Mouse (Mus musculus): ENCODE measurements around the gene Hsd3b4. TPM values are rescaled to one million over a fixed set of nuclear protein-coding genes. Genes with fewer than 3 reads are reported as not detected.
"Not testable (repeated sequence)": the region's sequence is repeated elsewhere in the genome, so short reads cannot be mapped to it uniquely, and the experiment has no call there.

The Hsd3b4 gene
- not detected for polyA plus RNA-seq (2017; shearing (Covaris generic))

- ATAC-seq: not testable (repeated sequence)
Observed at GRCm38 (mm10) chr3:98510414-98510813, at the start of gene Hsd3b4. TSS of gene Hsd3b4 (minus strand) at chr3:98510514.

DNA sequence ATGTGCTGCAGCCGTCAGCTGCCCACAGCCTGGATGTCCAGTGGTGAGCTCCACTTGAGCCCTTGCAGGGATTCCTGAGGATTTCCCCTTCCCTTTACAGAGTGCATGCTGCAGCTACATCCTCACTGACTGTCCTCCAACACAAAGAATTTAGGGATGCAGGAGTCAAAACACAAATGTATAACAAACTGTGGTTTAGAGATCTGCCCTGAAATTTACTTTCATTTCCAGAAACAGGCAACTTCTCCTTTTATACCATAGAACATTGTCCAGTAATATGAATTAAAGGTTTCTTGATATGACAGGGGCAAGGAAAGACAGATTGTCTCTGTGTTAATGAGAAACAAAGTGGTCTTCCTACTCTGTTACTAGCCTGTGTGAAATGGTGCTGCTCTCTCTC lies 40.5 kb upstream of the Hsd3b4 start:
- ATAC-seq: not testable (repeated sequence)

DNA sequence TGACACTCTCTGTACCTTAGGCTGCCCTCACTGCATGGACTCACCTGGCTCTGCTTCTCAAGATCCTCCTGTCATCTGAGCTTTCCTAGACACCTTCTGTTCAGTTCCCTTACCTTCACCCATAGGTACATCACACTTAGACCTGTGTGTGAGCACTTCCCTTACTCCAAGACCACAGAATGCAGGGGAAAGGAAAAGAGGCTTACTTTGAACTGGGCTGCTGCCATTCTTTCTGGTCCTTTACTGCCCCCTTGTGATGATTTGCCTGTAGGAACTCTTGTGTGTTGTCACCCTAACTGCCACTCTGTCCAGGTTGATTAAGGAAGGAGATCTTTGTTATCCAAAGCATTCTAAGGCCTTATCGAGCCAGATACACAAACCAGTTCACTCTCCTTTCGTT lies 39.9 kb upstream of the Hsd3b4 start:
- not testable (repeated sequence) for ATAC-seq

DNA sequence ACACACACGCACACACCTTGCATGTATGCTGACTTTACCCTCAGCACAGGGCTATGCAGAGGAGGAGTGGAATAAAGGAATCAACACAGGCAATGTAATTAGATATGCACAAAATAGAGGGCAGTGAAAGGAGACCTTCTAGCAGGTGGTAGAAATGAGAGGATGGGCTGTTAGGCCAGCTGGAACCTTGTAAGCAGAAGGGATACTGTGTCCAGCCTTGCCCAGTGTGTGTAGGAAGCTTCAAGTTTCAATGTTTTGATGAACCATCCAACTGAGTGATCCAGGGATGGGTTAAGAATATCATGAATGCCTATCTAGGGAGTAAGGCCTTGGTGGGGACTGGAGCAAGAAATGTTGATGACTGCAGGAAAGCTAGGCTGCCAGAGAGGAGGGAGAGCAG lies 38.2 kb upstream of the Hsd3b4 start:
- not testable (repeated sequence) for ATAC-seq

DNA sequence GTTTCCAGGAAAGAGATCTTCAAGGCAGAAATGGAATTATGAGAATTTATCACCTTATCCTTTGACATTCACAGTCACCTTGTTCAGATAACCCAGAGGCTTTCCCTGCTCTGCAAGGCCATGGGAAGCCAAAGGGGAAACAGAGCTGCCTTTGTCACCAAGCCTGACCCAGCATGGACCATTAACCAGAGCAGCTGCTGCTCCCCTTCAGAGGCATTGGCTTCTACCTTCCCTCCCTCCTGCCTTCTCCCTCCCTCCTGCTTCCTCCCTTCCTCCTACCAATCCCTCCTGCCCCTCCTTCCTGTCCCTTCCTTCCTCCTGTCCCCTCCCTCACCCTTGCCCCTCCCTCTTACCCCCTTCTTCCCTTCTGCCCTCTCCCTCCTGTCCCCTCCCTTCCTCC lies 37.3 kb upstream of the Hsd3b4 start:
- ATAC-seq: not testable (repeated sequence)

- not testable (repeated sequence) for ATAC-seq
Observed at GRCm38 (mm10) chr3:98524978-98525377, 14.7 kb upstream of the Hsd3b4 start.

GRCm38 (mm10) chr3:98524552-98524951 lies 14.2 kb upstream of the Hsd3b4 start:
- ATAC-seq: not testable (repeated sequence)

DNA sequence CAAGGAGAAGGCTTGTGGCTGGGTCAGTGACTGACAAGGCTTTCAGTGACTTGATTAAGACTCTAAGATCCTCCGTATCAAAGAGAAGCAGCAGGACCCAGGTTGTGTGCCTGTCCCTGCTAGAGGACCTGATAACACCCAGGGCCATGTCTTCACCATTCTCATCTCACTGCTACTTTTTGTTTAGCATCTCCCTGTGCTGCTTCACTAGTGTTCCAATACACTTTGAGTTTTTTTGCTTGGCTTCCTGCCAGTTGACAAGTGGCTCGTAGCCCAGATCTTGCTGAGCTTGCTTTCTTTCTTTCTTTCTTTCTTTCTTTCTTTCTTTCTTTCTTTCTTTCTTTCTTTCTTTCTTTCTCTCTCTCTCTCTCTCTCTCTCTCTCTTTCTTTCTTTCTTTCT lies 12.5 kb upstream of the Hsd3b4 start:
- ATAC-seq: not testable (repeated sequence)

- ATAC-seq: not testable (repeated sequence)
Observed at GRCm38 (mm10) chr3:98507229-98507628, 3.1 kb downstream of the Hsd3b4 start.

DNA sequence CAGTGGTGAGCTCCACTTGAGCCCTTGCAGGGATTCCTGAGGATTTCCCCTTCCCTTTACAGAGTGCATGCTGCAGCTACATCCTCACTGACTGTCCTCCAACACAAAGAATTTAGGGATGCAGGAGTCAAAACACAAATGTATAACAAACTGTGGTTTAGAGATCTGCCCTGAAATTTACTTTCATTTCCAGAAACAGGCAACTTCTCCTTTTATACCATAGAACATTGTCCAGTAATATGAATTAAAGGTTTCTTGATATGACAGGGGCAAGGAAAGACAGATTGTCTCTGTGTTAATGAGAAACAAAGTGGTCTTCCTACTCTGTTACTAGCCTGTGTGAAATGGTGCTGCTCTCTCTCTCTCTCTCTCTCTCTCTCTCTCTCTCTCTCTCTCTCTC lies 12.9 kb downstream of the Hsd3b4 start:
- ATAC-seq: not testable (repeated sequence)

DNA sequence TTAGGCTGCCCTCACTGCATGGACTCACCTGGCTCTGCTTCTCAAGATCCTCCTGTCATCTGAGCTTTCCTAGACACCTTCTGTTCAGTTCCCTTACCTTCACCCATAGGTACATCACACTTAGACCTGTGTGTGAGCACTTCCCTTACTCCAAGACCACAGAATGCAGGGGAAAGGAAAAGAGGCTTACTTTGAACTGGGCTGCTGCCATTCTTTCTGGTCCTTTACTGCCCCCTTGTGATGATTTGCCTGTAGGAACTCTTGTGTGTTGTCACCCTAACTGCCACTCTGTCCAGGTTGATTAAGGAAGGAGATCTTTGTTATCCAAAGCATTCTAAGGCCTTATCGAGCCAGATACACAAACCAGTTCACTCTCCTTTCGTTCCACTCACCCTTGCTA lies 13.6 kb downstream of the Hsd3b4 start:
- not testable (repeated sequence) for ATAC-seq

GRCm38 (mm10) chr3:98495055-98495454 lies 15.3 kb downstream of the Hsd3b4 start:
- ATAC-seq: not testable (repeated sequence)

DNA sequence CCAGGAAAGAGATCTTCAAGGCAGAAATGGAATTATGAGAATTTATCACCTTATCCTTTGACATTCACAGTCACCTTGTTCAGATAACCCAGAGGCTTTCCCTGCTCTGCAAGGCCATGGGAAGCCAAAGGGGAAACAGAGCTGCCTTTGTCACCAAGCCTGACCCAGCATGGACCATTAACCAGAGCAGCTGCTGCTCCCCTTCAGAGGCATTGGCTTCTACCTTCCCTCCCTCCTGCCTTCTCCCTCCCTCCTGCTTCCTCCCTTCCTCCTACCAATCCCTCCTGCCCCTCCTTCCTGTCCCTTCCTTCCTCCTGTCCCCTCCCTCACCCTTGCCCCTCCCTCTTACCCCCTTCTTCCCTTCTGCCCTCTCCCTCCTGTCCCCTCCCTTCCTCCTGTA lies 16.1 kb downstream of the Hsd3b4 start:
- not testable (repeated sequence) for ATAC-seq

- not testable (repeated sequence) for ATAC-seq
Observed at GRCm38 (mm10) chr3:98471499-98471898, 38.8 kb downstream of the Hsd3b4 start.

- not testable (repeated sequence) for ATAC-seq
Observed at GRCm38 (mm10) chr3:98471057-98471456, 39.3 kb downstream of the Hsd3b4 start.

GRCm38 (mm10) chr3:98469323-98469722 lies 41.0 kb downstream of the Hsd3b4 start:
- not testable (repeated sequence) for ATAC-seq

DNA sequence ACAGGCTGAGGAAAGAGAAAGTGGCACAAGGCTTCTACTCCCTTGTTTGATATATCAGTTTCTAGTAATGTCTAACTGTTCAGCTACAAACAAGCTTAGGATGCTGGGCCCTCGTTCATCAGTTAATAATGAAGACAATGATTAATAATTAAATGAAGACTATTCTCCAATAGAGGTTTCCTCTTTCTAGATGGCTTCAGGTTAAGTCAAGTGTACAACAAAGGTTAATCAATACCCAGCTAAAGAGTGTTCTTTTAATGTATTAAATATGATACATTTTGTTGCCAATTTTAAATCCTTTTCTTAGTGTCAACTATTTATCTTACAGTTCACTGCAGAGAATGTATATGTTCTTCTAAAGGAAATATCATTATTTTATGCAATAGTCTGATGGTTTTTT lies 53.3 kb downstream of the Hsd3b4 start, which contains the start of gene Gm4450:
Gene Gm4450, minus strand, starts transcription at position 101 of the 400 bp plus-strand sequence.
- not testable (repeated sequence) for ATAC-seq

DNA sequence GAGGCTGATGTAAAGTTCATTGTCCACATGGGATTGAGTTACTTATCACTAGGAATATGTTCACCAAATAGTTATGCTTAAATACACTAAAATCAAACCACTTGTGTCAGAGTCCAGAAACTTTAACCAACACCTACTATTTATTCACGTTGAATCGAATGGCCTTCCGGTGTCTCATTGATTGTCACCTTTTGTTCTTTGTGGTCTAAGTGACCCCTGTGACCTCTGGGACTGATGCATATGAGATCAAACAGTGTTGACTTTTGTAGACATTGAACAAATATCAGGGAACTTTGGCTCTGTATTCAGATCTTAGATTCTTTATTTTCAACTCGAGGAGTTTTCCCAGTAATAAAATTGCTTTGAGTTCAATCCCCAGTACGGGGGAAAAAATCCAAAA lies 56.5 kb downstream of the Hsd3b4 start:
- ATAC-seq: not testable (repeated sequence)

Other genes with a start within 250 kb of the Hsd3b4 start
- not detected for gene Hmgcs2, start 230.1 kb downstream of the Hsd3b4 start, polyA plus RNA-seq (2017; shearing (Covaris generic))
- gene Phgdh, start 170.5 kb downstream of the Hsd3b4 start, polyA plus RNA-seq (2017; shearing (Covaris generic)): 100 to 1,000 TPM in 2 of 3 experiments, 10 to 100 TPM in 1; 88.7 to 105 (median 101) TPM
- gene Zfp697, start 128.1 kb downstream of the Hsd3b4 start, polyA plus RNA-seq (2017; shearing (Covaris generic)): not detected
- gene Gm4450, start 53.4 kb downstream of the Hsd3b4 start, polyA plus RNA-seq (2017; shearing (Covaris generic)): not detected
- gene Gm10681, start 78.3 kb upstream of the Hsd3b4 start, polyA plus RNA-seq (2017; shearing (Covaris generic)): not detected
- gene Hsd3b5, start 119.7 kb upstream of the Hsd3b4 start, polyA plus RNA-seq (2017; shearing (Covaris generic)): not detected
- not detected for gene Hsd3b2, start 214.0 kb upstream of the Hsd3b4 start, polyA plus RNA-seq (2017; shearing (Covaris generic))